Mouse (Mus musculus) liver, embryonic 14.5 days (tissue): ENCODE data around the gene Bag3. TPM values are rescaled to one million over a fixed set of nuclear protein-coding genes. Genes with fewer than 3 reads are reported as not detected.

Experiments
- ATAC-seq: fragments of 200-750 bp; cut with Nextera tagmentation; 2 replicates; pipeline ENCODE4 v1.8.0; 2017; ENCODE audit warnings: moderate number of reproducible peaks, mild to moderate bottlenecking, moderate library complexity; ENCODE audit not compliant: insufficient read depth
- DNase-seq, 3 experiments: peaks; one replicate each; pipeline ENCODE4 v3.0.0-alpha.2; 2012 to 2013; ENCODE audit warnings: low read depth in 3 of 3, low spot score in 3 of 3
- H3K27ac ChIP-seq: fragments of 300-500 bp; sonication (generic); 2 replicates; pipeline ENCODE4 v1.5.1; 2014; ENCODE audit warnings: moderate library complexity, mild to moderate bottlenecking, control low read depth, inconsistent platforms
- H3K27me3 ChIP-seq: fragments of 300-500 bp; sonication (generic); 2 replicates; pipeline ENCODE4 v1.6.1; 2014; ENCODE audit warnings: mild to moderate bottlenecking, low read length, moderate library complexity; ENCODE audit not compliant: control insufficient read depth, insufficient read depth
- H3K36me3 ChIP-seq: fragments of 300-500 bp; sonication (generic); replicated peaks from 2 replicates; pipeline ENCODE4 v1.6.1; 2014; ENCODE audit warnings: low read depth; ENCODE audit not compliant: control insufficient read depth, insufficient read depth
- H3K4me1 ChIP-seq, 2 experiments: fragments of 200-500 bp in 1 of 2; fragments of 300-500 bp in 1 of 2; sonication (generic) in 1 of 2; replicated peaks; 2 replicates each; pipeline ENCODE4 v1.6.1; 2012 to 2014; ENCODE audit warnings: antibody characterized with exemption in 1 of 2, inconsistent platforms in 1 of 2, low read length in 1 of 2; ENCODE audit not compliant: control insufficient read depth in 2 of 2, insufficient read depth in 2 of 2
- H3K4me2 ChIP-seq: fragments of 300-500 bp; sonication (generic); 2 replicates; pipeline ENCODE4 v1.6.1; 2014; ENCODE audit warnings: low read depth, mild to moderate bottlenecking, control low read depth, moderate library complexity
- H3K4me3 ChIP-seq, 2 experiments: fragments of 200-500 bp in 1 of 2; fragments of 300-500 bp in 1 of 2; sonication (generic) in 1 of 2; 2 replicates each; pipeline ENCODE4 v1.5.1; 2012 to 2014; ENCODE audit warnings: low read depth in 2 of 2, low read length in 2 of 2, mild to moderate bottlenecking in 2 of 2, control low read depth in 1 of 2, inconsistent platforms in 1 of 2, moderate library complexity in 1 of 2; ENCODE audit not compliant: insufficient read depth in 1 of 2
- H3K9ac ChIP-seq: fragments of 300-500 bp; sonication (generic); replicated peaks from 2 replicates; pipeline ENCODE4 v1.6.1; 2014; ENCODE audit warnings: mild to moderate bottlenecking, control low read depth, moderate library complexity
- H3K9me3 ChIP-seq: fragments of 300-500 bp; sonication (generic); 2 replicates; pipeline ENCODE4 v1.6.1; 2016; ENCODE audit warnings: low read length, mixed read lengths; ENCODE audit not compliant: control insufficient read depth
- CTCF ChIP-seq: IDR thresholded peaks from 2 replicates; pipeline ENCODE4 v1.5.1; 2016; ENCODE audit warnings: antibody characterized with exemption, low read depth, control low read depth
- EP300 ChIP-seq: IDR thresholded peaks from 2 replicates; pipeline ENCODE4 v1.6.1; 2016; ENCODE audit warnings: antibody characterized with exemption, low read depth
- WGBS: fragments of 180-500 bp; shearing (Covaris S2); extraction: QIAGEN DNeasy Blood & Tissue Kit; methylation state at CpG from one replicate; pipeline ENCODE4 v1.1.7; 2014; ENCODE audit not compliant: insufficient replicate concordance; 5-methylcytosine and 5-hydroxymethylcytosine counted together
- polyA plus RNA-seq, 2 experiments: library from polyadenylated mRNA; depleted of rRNA in 1 of 2; stranded (reverse) in 1 of 2; unstranded in 1 of 2; fragments of >200 nt; fragmentation: Nextera tagmentation in 1 of 2; extraction: Ambion mirVana in 1 of 2; gene quantifications; 2 replicates each; pipeline versions ENCODE4 v1.2.1 to v1.2.3; 2012 to 2014

The Bag3 gene
- polyA plus RNA-seq, 2 experiments = 2.7 to 3.0 TPM

GRCm38 (mm10) chr7:128529126-128529525 is 5.7 kb downstream of the Bag3 start:
- Histone ChIP-seq H3K4me3 (no peak overlapping the region), H3K9ac (no peak overlapping the region; the same call in 1 of the 2 replicates), H3K4me1 (peaks cover 7 to 23% of the 10 kb centered on the region in 2 experiments), H3K27me3 (no peaks in the 10 kb centered on the region), H3K4me2 (no peak overlapping the region), H3K27ac (no peak overlapping the region), H3K9me3 (no peaks in the 10 kb centered on the region), H3K36me3 (no peaks in the 10 kb centered on the region)
- TF ChIP-seq CTCF (no peak), EP300 (no peak)
- DNase-seq (no peak), ATAC-seq (no peak)
- 46% methylated on average over 6 of the region's 6 CpGs for WGBS

- Histone ChIP-seq H3K9ac (no peak overlapping the region; the same call in 1 of the 2 replicates), H3K27ac (no peak overlapping the region), H3K4me3 (no peak overlapping the region), H3K4me2 (no peak overlapping the region), H3K9me3 (no peaks in the 10 kb centered on the region), H3K4me1 (peaks cover 7 to 26% of the 10 kb centered on the region in 2 experiments), H3K27me3 (no peaks in the 10 kb centered on the region), H3K36me3 (no peaks in the 10 kb centered on the region)
- 42% methylated on average over 14 of the region's 14 CpGs for WGBS
- DNase-seq = no peak
- no peak for TF ChIP-seq CTCF
- no peak for TF ChIP-seq EP300
- ATAC-seq = no peak
These were observed 6.2 kb downstream of the Bag3 start for GRCm38 (mm10) chr7:128529574-128530051.

GRCm38 (mm10) chr7:128531031-128531430 is 7.6 kb downstream of the Bag3 start:
- Histone ChIP-seq H3K36me3 (no peaks in the 10 kb centered on the region), H3K9ac (no peak overlapping the region), H3K27ac (no peak overlapping the region), H3K27me3 (no peaks in the 10 kb centered on the region), H3K4me1 (peaks cover 5 to 39% of the 10 kb centered on the region in 2 experiments), H3K4me3 (no peak overlapping the region), H3K4me2 (no peak overlapping the region), H3K9me3 (no peaks in the 10 kb centered on the region)
- 73% methylated on average over 11 of the region's 11 CpGs for WGBS
- ATAC-seq = no peak
- no peak for TF ChIP-seq EP300
- no peak for TF ChIP-seq CTCF
- DNase-seq = no peak

- Histone ChIP-seq H3K36me3 (no peaks in the 10 kb centered on the region), H3K4me2 (no peak overlapping the region), H3K4me3 (no peak overlapping the region), H3K27ac (no peak overlapping the region), H3K27me3 (no peaks in the 10 kb centered on the region), H3K9me3 (no peaks in the 10 kb centered on the region), H3K9ac (no peak overlapping the region), H3K4me1 (peaks cover 5 to 46% of the 10 kb centered on the region in 2 experiments)
- TF ChIP-seq CTCF = no peak
- 55% methylated on average over 6 of the region's 6 CpGs for WGBS
- ATAC-seq (no peak), DNase-seq (no peak)
These were observed 8.5 kb downstream of the Bag3 start for GRCm38 (mm10) chr7:128531929-128532328.

- DNase-seq (no peak), ATAC-seq (no peak)
- Histone ChIP-seq H3K4me3 (no peak overlapping the region), H3K9ac (no peak overlapping the region), H3K27me3 (no peaks in the 10 kb centered on the region), H3K4me2 (no peak overlapping the region), H3K27ac (no peak overlapping the region), H3K9me3 (no peaks in the 10 kb centered on the region), H3K36me3 (no peaks in the 10 kb centered on the region), H3K4me1 (peaks cover 5 to 46% of the 10 kb centered on the region in 2 experiments)
- TF ChIP-seq EP300 (no peak), CTCF (no peak)
- 69% methylated on average over 6 of the region's 6 CpGs for WGBS
These were observed 9.2 kb downstream of the Bag3 start for GRCm38 (mm10) chr7:128532441-128533166.
